Mouse (Mus musculus): ENCODE data around the gene Il5. TPM values are rescaled to one million over a fixed set of nuclear protein-coding genes. Genes with fewer than 3 reads are reported as not detected.

Gene Il5
- polyA plus RNA-seq, 1 experiment from 2014 or later = not detected

Small RNA genes lying within 50 kb of the gene (microRNA-seq; reads per million reads assigned to microRNA genes)
- gene Mir7671 = not detected

Other genes starting within 250 kb of the Il5 start
- gene Gm9945, start 240.6 kb upstream of the Il5 start, polyA plus RNA-seq (2016; fragmentation: Nextera tagmentation; extraction: Ambion mirVana) = not detected in 2 replicates
- gene Sowaha, start 240.5 kb upstream of the Il5 start, polyA plus RNA-seq (2016; fragmentation: Nextera tagmentation; extraction: Ambion mirVana) = 0.78 and 0.84 TPM in 2 replicates
- 24.2 and 28.1 TPM in 2 replicates for gene Sept8, start 201.5 kb upstream of the Il5 start, polyA plus RNA-seq (2016; fragmentation: Nextera tagmentation; extraction: Ambion mirVana)
- gene Kif3a, start 153.4 kb upstream of the Il5 start, polyA plus RNA-seq (2016; fragmentation: Nextera tagmentation; extraction: Ambion mirVana) = 155 and 160 TPM in 2 replicates
- 1.8 and 2.3 TPM in 2 replicates for gene Il4, start 102.1 kb upstream of the Il5 start, polyA plus RNA-seq (2016; fragmentation: Nextera tagmentation; extraction: Ambion mirVana)
- gene Il13, start 86.1 kb upstream of the Il5 start, polyA plus RNA-seq (2016; fragmentation: Nextera tagmentation; extraction: Ambion mirVana) = not detected in 2 replicates
- gene Rad50, start 13.5 kb upstream of the Il5 start, polyA plus RNA-seq (2016; fragmentation: Nextera tagmentation; extraction: Ambion mirVana) = 18.5 and 21.4 TPM in 2 replicates
- 4.1 and 4.5 TPM in 2 replicates for gene Irf1, start 49.2 kb downstream of the Il5 start, polyA plus RNA-seq (2016; fragmentation: Nextera tagmentation; extraction: Ambion mirVana)
- not detected in 2 replicates for gene Gm17334, start 52.4 kb downstream of the Il5 start, polyA plus RNA-seq (2016; fragmentation: Nextera tagmentation; extraction: Ambion mirVana)
- 0.50 TPM in 1 of 2 replicates, not detected in the other for gene Gm12216, start 138.5 kb downstream of the Il5 start, polyA plus RNA-seq (2016; fragmentation: Nextera tagmentation; extraction: Ambion mirVana)
- gene Slc22a5, start 170.9 kb downstream of the Il5 start, polyA plus RNA-seq (2016; fragmentation: Nextera tagmentation; extraction: Ambion mirVana) = 7.9 and 8.5 TPM in 2 replicates